Mouse (Mus musculus) heart, postnatal 0 days (tissue): Measurements from ENCODE around the gene Daam2.

Experiments used
- CTCF ChIP-seq: IDR thresholded peaks from 2 replicates; pipeline ENCODE4 v1.5.1; 2016; ENCODE audit warnings: antibody characterized with exemption, control low read depth, low read depth
- EP300 ChIP-seq: IDR thresholded peaks from 2 replicates; pipeline ENCODE4 v1.6.1; 2016; ENCODE audit warnings: antibody characterized with exemption, low read depth

DNA sequence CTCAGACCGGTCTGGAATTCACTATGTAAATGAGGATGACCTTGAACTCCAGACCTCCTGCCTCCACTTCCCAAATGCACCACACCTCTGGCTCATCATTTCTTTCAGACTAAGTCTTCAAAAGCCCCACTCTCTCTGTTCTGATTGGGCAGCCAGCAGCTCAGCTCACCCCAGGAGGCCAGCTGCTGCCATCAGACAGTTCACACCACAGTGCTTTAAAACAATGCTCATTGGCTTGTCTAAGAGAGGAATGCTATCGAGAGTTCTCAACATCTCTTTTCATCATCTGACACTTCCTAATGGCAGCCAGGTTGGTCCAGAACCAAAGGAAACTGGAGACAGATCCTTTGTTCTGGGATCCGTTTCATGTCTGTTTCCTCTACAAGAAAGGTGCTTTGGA lies 66.0 kb downstream of the Daam2 start:
- TF ChIP-seq EP300, result no peak
- no peak for TF ChIP-seq CTCF
